Mouse (Mus musculus) cerebellum, postnatal 36 days (tissue): Measurements from ENCODE around the gene Cdyl2.

Experiments
- DNase-seq, 2 experiments: peaks; one replicate each; pipeline ENCODE4 v3.0.0; 2021 to 2022; ENCODE audit warnings: mixed read lengths in 2 of 2

Gene Cdyl2

DNA sequence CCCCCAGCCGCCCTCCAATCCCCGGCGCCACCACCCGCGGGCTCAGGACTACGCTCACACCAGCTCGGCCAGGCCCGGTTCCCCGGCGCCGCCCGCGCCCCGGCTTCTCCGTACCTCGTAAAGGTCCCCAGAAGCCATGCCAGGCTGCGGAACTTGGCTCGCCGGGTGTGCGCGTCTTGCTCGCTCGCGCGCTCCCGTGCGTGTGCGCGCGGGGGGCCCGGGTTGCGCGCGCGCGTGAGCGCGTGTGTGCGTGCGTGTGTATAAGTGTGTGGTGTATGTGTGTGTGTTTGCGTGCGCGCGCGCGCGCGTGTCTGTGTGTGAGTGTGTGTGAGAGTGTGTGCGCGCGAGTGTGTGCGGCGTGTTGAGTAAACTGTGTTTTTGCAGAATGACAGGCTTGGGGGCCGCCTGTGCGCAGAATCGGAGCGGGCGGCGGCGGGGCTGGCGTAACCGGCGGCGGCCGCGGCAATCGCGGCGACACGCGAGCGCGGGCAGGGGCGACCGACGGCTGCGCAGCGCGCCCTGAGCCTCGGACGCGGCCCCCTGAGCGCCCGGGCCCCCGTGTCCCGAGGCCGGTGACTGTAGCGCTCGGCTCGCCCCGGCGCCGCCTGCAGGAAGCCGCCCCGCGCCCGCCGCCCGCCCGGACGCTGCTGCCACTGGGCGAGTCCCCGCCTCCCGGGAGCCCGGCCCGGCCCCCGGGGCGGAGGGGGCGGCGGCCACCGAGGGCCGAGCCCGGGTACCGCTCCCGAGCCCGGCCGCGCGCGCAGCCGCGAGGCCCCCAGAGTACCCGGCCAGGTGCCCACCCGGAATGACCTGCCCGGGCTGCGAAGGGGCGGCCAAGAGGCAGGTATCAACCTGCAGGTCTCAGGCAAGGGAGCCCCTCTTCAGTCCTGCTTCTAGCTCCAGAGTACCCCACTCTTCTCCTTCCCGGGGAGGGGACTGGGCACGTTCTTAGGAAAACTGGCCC lies at the start of gene Cdyl2:
Gene Cdyl2 (minus strand): TSS at position 308 of the 964 bp plus-strand sequence.
- DNase-seq: peak; percentile 84 to 86

DNA sequence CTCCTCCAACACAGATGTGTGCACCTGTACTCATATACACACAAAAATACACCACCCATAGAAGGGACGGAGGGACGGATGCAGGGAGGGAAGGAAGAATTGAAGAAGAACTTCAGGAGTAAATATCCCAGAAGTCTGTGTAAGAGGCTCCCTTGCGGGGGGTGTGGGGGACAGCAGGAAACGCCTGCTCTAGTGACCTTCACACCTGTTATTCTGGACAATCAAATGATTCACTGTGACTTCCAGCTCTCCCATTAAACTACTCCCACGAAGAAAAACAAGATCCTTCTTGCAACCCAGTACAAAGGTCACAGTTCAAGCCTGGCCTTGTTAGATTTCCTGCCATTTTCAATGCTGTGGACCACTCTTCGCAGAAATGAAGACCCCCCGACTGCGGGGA lies 47.8 kb upstream of the Cdyl2 start:
- DNase-seq: no peak

DNA sequence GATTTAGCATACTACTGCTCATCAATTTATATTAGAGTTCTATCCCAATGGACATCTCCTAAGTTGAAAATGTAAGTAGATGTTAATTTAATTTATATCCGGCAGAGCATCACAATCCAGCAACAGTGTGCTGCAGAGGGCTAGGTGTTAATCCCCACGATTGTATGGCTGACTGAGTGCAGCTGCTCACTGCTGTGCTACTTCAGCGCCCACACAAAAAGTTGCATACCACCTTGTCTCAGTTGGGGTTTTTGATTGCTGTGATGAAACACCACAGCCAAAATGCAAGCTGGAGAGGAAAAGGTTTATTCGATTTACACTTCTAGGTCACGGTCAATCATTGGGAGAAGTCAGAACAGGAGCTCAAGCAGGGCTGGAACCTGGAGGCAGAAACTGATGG lies 41.4 kb upstream of the Cdyl2 start:
- DNase-seq: no peak

DNA sequence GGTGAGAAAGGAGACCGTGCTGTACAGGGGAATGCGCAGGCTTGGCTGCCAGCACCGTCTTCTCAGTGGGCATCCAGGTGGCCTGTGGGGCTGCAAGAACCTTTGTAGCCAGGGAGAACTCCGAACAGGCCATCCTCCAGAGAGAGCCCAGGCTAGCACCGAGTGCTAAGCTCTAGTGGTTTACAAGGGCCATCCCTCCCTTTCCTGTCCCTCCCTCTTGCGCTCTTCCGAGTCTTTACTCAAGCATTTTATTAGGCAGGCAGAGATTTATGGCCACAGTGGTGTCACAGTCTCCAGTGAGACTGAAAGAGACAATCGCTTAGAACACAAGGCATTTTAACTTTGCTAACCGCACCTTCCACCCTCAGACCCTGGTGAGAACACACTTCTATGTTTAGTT lies 39.9 kb upstream of the Cdyl2 start:
- DNase-seq: no peak

DNA sequence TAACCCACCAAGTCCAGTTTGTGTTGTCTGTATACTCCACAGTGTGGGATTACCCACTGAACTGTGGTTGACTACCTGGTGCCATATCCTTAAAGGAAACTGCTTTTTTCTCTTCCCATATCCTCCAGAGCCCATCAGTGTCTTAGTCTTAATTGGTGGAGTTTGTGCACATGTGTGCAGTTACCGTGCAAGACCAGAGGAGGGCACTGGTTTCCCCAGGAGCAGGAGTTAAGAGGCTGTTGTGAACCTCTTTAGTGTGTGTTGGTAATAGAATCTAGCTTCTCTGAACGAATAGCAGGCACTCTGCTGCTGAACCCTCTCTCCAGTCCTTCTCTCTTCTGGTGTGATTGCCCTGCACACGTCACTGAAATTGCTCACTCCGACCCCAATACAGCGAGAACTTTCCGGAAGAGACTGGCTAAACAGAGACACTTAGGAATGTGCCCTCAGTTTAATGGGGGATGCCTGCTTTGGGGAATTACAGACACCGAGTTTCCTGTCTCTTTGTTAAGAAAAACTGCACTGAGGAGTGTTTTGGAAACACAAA lies 39.1 kb upstream of the Cdyl2 start:
- DNase-seq: no peak

DNA sequence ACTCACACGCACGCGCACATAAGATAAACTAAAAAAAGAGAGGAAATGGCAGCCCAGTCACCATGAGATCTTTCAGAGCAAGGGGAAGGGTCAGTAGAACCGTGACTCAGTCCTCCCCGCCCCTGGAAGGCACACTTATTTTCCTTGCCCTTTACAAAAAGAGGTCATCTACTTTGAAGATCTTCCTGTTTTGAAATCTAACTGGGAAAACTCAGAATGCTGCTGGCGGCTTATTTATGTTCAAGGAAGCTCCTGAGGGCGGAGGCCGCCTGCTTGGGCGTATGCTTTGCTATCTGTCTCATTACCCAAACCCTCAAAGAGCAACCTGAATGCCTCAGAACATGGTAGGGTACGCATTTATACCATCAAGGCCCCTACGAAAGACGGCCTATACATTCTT lies 38.0 kb upstream of the Cdyl2 start:
- DNase-seq: no peak

DNA sequence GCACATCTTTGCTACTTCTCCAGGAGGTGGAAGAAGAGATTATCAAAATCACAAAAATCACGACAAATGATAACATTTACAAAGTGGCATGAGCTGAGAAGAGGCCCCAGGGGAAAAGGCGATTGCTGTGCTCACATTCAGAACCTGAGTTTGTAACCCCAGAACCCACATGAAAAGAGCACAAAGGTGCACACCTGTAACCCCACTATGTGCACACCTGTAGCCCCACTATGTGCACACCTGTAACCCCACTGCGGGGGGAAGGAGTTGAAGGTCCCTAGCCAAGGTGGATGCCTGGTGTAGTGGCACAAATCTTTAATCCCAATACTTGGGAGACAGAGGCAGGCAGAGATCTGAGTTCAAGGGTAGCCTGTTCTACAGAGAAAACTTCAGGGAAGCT lies 23.4 kb upstream of the Cdyl2 start:
- no peak for DNase-seq

DNA sequence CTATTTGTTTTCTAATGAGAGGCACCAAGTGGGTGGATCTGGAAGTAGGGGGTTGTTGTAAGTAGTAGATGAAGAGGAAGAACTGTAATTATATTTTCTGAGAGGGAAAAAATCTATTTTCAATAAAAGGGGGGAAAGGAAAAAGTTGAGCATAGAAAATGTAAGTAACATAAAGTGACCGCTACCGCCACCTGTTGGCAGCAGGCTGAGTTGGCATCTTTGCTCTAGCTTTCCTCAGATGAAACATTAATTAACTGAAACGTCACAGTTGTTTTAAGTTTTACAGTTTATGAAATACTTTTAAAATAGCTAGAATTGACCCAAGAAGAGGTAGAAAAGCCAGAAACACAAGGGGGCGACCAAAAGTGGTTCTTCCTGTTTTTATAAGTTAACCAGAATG lies 22.8 kb upstream of the Cdyl2 start:
- DNase-seq: peak; percentile 63 to 71

DNA sequence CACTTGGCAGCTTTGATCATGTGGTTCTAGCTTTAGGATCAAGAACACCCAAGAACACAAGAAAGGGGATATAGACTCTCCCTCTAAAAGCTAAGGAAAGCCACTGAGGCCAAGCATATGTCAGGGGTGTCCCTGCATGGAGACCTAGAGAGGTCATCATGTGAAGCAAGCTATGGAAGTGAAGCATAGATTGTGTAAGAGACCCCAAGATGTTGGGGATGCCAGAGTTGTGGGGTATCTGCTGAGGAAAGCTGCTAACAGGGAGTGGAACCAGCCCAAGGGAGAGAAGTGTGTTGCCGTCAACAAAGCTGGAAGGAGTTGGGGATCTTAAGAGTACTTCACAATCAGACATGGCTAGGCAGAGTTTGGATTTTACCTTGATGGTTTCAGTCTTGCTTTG lies 7.9 kb upstream of the Cdyl2 start:
- DNase-seq: no peak

DNA sequence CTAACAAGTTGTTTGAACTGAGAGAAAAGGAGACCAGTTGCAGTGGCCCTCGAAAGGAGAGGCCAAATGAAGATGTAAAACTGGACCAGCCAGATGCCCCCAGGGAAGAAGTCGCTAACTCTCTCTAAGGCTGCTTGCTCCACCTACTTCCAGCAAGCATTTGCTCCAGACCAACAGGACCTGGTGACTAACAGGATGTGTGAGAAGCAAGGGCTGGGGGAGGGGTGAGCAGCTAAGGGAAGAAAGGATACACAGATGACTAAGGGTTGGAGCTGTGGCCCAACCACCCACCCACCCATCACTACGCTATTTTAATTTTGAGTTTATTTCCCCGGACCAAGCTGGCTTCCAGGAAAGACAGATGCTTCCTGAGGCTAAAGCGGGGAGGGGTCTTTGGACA lies 2.5 kb upstream of the Cdyl2 start:
- DNase-seq: no peak

DNA sequence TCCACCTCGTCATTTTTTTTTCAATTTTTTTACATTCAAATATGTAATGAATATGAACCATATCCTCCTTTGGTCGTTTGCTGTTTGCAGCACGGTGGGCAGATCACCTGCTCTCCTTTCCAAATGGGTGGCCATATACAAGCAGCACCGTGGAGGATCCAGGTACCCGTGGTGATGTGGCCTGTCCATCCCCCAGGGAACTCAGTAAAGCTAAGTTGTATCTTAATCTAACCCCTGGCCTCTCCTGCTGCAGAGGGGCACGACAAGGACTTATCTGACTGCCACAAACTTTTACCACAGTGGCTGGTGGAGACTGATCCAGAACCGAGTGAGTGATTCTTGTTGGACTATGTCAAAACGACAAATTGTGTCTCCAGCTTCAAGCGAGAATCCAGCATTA lies 1.4 kb upstream of the Cdyl2 start:
- DNase-seq: no peak

DNA sequence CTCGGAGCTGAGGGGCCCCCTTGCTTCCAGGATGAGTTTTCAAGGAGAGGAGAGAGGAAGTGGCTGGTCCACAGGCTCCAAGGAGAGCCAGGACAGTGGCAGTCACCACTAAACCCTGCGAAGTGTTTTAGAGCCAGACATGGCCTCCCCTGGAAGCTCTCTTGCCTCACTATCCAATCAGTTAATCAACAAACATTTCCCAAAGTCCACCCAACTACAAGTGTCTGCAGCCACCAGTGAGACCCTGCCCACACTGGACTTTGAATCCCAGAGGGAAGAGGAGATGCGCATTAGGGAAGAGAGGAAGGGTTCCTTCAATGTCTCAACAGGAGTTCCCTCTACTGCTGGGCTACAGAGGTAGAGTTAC lies 840 bp upstream of the Cdyl2 start:
- no peak for DNase-seq

DNA sequence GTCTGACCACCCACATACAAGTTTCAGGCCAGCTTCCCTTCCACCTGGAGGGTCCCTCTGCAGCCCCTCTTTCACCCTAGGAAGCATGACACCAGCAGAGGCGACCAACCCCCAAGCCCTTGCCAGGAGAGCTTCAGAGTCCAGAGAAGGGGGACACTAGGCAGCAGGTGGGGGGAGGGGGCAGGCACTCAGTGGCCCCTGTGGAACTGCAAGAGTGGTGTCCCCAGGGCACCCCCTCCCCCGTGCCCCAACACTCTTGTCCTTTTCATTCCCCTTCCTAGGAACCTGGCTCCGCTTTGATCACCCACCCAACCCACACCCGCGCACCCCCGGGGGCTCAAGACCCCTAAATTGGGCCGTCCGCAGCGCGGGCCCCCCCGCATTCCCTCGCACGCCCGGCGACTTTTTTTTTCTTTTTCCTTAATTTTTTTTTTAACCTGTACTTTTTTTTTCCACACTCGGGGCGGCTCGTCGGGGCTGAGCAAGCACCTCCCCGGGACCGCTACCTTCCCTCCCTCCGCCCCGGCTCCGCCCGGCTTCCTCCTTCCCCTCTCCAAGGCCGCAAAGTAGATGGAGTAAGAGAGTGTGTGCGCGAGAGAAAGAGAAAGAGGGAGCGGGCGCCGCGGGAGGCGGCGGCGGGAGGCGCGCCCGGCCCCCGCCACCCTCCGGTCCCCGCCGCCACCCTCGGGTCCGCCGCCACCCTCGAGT lies 661 bp downstream of the Cdyl2 start:
- peak in 1 of 2 experiments; percentile 25 for DNase-seq

DNA sequence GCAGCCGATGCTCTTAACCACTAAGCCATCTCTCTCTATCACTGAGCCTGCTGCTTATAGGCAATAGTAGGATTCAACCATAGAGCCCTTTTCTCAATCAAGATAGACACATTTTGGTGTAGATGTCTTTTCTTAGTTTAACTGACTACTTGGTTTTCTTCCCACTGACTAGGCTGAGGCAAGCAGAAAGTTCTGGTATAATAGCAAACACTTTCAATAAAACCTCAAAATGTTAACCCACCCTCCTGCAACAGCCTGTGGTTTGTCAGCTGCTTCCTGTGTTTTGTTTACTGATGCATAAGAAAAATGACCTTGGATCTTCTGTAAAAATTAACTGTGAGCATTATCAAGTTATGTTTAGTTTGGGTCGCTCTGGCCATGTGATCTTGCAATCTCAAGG lies 11.3 kb downstream of the Cdyl2 start:
- DNase-seq: no peak

DNA sequence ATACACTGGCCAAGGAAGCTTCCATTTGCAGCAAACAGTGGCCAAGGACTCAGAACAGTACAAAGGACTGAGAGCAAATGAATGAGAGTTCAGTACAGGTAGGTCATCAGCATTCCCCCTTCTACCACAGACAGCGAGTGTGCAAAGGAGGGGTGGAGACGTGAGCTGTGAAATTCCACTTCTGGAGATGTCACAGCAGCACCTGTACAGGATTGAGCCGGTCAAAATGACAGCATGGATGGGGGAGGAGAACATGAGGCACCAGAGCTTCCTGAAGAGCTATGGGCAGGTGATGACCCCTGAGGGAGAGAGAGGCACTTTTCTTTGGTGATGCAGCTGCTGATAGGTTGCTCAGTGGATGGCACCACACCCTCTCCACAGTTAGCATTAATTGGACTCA lies 25.3 kb downstream of the Cdyl2 start:
- no peak for DNase-seq

DNA sequence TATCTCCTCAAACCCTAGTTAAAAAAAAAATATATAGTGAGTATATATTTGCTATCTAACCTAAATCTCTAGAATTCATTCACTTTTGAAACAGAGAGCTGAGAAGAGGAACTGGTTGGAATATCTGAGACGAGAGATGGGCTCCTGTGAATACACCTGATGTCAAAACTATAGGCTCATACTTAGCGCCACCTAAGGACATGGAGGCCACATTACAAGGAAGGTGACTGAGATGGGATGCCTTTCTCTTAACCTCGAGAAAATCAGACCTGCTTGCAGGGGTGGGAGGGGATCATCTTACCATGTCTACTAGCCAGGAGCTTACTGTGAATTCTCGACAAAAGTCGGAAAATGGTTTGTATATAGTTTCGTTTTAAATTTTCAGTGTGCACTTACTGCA lies 30.3 kb downstream of the Cdyl2 start:
- no peak for DNase-seq

DNA sequence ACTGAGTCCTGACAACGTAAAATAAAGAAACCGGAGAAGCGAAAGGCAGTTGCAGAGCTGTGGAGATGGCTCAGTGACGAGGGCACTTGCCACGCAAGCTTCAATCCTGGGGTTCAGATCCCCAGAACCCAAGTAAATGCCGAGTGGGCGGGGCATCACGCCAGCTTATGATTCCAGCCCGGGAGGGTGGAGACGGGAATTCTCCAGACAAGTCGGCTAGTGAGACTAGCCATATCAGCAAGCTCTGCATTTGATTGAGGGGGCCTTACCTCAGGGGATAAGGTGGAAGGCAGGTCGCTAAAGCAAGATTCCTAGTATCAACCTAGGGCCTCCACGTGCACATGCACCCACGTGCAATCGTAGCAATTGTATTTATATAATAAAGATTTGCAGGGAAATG lies 39.9 kb downstream of the Cdyl2 start:
- no peak for DNase-seq

DNA sequence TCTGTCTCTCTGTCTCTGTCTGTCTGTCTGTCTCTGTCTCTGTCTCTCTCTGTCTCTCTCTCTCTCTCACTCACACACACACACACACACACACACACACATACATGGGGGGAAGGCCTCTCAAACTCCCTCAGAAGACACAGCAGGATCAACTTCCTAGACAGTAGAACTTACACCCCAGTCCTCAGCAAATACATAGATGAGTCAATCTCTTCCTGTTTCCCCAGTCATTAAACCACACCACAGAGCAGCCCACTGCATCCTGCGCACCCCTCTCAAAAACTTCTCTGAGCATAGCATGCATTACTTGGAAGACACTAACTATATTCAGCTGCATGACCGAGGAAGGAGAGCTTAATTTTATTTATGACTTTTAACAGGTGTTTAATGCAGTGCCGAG lies 43.0 kb downstream of the Cdyl2 start:
- DNase-seq: no peak

DNA sequence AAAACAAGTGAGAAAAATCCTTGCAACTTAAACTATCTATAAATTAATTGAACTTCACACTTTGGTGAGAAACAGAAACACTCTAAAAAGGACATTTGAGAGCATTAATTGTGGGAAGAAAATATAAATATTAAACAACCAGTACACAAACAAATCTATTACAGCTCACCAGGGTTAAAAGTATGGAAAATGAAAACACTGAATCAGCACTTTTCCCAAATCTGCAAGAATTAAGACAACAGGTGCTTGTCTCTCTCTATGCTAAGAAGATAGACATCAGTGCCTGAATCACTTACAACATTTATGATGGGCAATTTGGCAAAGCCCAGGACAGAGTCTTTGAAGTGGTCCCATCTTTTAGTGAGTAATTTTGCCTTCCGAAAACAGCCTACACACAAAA lies 56.6 kb downstream of the Cdyl2 start:
- DNase-seq: no peak

DNA sequence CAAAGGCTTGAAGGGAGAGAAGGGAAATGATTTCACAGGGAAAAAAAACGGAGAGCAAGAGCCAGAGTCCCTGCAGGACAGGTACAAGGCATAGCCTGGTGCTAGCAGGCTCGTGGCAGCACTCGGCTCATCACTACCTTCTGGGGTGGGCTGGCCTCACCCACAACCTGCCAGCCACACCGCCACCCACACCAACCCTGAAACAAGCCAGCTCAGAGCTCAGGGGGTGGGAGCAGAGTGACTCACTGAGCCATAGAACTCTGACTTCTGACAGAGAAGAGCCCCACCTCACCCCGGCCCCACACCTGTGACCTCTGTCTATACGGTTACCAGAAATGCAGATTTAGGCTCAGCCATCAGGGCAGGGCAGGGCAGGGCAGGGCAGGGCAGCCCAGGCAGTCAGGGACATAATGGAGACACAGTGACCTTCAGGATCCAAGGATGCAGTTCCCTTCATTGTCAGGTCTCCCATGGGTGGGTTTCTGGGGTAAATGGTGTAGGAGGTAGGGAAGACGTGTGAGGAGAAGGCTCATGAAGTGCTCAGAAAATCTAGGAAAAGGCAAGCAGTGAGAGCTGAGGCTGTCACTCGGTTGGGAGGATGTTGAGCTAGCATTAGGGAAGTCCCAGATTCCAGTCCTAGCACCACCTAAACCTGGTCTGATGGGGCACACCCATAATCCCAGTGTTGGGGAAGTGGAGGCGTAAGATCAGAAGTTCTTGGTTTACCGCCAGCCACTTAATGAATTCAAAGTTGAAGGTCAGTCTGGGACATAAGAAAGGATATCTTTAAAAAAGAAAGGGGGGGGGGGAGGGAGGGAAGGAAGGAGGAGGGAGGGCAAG lies 58.6 kb downstream of the Cdyl2 start:
- DNase-seq: no peak

DNA sequence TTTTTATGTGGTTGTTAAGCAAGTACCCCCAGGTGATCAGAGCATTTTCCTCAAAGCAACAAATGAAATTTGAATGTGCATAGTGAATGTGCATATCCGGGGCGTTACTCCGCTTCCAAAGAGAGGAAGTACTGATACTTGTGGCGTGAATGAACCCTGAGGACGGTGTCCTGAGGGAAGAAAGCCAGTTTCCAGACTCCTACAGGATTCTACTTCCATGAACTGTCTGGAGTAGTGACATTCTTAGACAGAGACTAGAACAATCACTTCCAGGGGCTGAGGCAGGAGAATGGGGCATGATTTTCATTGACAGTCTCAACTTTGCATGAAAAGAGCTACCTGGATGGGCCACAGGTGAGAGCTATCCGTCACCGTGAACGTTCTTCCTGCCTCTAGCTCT lies 59.3 kb downstream of the Cdyl2 start:
- no peak for DNase-seq

DNA sequence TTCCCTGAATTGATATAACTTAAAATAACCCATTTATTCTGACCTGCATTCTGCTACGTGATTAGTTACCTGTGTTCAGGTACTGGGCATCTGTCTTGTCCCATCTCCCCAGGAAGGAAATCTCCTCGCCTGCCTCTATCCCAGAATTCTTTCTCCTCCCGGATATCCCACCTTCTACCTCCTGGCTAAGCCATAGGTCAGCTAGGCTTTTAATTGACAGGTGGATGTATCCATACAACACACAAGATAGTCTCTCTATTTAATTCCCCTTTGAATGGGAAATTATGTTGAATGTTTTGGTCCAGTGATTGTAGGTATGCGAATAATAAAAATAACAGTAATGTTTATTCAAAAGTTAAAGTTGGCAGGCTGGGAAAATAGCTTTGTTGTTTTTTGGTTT lies 59.7 kb downstream of the Cdyl2 start:
- no peak for DNase-seq

DNA sequence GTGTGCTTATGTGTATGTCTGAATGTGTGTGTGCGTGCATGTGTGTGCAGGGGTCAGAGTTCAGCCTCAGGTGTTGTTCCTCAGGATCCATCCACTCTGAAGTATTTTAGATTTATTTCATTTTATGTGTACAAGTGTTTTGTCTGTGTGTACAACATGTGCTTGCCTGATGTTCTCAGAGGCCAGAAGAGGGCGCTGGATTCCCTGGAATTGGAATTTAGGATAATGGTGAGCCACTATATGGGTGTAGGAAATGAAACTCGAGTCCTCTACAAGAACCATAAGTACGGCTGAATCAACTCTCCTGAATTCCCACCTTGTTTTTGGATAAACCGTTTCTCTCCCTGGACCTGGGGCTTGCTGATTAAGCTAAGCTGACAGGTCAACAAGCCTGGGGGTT lies 61.2 kb downstream of the Cdyl2 start:
- no peak for DNase-seq
